Mouse (Mus musculus) ovary, postnatal 14 days (tissue): Measurements from ENCODE around the gene Arhgap22.

ENCODE experiments used
- DNase-seq: peaks from one replicate; pipeline ENCODE4 v3.0.0; 2022; ENCODE audit warnings: low spot score

The Arhgap22 gene

DNA sequence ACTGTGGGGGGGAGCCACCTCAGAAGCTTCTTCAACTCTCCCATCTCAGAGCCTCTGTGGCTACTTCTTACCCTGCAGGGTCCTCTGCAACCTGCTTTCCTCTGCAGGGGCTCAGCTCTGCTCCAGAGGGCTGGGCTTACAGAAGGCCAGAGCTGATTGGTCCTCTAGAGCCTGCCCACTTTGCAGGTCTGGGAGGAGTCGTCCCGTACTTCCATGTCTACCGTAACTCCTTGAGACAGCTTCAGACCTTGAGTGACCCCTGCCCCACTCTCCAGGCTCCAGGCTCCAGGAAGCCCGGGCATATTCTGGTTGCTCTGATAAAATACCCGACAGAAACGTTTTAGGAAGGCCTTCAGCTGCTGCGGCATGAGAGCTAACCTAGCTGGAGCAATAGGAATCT is 156.2 kb downstream of the Arhgap22 start:
- DNase-seq: no peak

- peak; percentile 47 for DNase-seq
Measured at GRCm38 (mm10) chr14:33371248-33371647, 157.4 kb downstream of the Arhgap22 start.

GRCm38 (mm10) chr14:33373271-33373670 is 159.4 kb downstream of the Arhgap22 start:
- no peak for DNase-seq

DNA sequence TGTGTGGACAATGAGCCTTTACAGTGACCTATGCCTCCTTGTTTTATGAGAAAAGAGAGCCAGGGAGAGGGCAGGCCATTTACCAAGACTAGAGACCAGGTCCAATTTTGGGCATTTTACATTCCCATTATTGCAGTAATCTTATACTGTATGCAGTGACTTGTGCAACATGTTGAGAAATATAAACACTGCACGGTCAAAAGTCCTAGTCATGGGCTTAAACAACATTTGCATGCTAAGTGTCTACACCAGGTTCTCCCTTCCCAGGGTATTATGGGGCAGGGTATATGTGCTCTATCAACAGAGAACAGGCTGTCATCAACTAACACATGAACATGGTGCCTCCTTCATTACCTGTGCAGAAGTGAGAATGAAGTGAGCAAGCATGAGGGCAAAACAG is 160.3 kb downstream of the Arhgap22 start:
- DNase-seq: no peak

DNA sequence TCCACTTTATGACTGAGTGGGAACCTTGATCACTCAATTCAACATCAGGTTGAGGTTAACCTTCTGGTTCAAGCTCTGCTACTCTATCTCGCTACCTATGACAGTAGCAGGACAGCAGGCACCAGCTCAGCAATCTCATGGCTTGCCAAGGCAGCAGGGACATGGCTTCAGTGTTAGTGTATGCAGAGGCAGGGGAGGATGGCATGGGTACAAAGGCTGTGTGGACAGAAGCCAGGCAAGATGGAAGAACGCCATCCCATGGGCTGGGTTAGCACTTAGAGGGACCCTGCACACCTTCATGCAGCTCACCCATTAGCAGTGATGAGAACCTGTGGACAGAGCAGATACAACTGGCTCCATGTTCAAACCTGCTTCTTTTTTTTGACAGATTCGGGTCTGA is 163.4 kb downstream of the Arhgap22 start:
- DNase-seq: no peak

GRCm38 (mm10) chr14:33378723-33379122 is 164.9 kb downstream of the Arhgap22 start:
- DNase-seq: no peak

DNA sequence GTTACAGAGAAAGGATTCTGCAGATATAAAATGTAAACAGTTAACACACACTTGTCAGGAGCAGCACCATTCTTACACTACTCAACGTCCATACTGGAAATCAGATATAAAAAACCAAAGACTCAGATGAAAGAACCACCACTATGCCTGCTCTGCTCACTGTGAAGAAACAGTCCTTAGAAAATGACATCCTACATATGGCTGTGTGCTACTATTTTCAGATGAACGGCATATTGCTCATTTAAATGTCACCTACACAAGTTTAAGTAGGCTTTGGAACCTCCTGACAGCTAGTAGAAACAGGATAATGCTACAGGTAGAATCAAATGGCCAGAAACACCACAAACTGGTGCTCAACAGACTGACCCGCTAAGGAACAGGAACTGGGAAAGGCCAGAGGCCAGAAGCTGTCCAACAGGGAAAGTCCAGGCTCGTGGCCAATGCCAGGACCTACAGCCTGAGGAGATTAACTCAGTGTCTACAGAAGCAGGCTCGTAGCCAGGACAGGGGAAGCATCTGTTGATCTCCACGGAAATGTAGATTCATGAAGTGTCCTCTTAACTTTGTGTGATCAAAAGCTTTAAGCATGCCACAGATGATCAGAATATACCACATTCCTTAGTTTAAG is 167.1 kb downstream of the Arhgap22 start:
- DNase-seq: no peak

DNA sequence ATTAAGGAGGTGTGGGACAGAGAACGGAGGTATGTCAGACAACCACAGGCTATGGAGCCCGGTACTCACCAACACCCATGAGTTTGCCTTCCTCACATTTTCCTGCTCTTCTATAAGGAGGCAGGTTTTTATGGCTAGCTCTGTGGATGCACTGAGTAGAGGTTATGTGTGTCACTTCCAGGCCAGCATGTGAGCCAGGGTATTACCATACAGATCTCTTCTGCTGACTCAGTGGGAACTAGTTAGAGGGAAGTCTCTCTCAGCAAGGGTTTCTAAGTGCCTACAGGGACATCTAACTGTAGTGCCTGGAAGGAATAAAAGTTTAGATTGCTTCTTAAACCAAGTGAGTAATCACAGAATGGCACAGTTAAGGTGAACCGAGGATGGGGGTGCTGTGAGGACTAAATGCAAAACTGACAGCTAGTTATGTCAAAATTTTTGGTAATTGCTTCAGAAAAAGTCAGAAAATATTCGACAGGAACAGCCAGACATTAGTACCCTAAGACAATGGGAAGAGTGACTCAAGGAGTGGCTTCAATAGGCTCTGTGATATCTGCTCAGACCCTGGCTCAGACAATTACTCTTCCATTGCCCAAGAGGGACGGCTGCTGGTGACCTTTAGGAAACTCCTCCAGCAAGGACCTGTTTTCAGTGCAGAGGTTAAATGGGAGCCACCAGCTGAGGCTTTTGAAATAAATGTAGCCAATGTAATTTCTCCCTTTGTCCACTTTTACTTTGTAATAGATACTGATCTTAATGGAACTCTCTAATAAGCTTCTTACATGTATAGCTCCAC is 184.4 kb downstream of the Arhgap22 start:
- no peak for DNase-seq

DNA sequence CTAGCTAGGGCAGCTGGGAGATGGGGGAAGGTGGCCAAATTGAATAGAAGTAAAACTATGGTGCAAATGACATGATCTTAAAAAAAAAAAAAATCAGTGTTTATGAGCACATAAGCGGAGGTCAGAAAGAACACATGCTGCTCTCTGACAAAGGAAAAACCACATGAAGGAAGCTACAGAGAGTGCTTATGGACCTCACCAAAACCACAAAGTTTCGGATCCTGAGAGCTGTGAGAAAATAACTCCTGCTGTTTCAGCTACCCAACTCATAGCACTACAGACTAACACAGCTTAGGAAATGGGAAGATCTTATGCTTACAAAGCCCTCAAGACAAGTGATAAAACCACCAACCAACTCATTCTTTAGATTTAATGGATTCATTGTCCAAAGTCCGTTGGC is 186.2 kb downstream of the Arhgap22 start:
- no peak for DNase-seq

DNA sequence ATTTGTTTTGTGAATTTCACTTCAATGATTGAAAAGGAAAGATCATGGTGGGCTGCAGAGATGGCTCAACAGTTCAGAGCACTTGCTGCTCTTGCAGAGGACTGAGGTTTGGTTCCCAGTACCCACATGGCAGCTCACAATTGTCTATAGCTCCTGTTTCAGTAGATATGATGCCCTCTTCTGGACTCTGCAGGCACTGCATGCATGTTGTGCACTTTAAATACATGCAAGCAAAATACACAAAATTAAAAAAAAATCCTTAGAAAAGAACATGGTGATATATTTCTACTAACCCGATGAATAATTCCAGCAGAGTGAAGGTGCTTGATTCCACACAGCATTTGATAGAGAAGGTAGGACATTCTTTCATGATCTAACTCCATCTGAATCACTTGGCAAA is 188.5 kb downstream of the Arhgap22 start:
- DNase-seq: no peak

DNA sequence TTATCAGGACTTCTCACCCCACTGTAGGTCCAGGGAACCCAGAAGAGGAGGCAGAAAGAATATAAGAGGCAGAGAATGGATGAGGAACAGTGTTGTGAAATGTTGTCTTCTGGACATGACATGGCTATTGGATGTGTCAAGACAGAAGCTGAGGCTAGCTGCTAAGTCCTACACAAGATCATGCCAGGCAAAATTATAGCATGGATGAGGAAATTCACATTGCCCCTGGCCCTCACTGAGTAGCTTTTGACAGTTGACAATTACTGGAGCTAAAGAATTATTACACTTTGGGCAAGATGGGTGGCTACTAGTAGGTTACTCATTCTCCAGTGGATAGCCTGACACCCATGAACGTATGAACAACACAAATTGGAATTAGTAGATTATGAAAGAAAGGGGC is 201.9 kb downstream of the Arhgap22 start:
- no peak for DNase-seq

DNA sequence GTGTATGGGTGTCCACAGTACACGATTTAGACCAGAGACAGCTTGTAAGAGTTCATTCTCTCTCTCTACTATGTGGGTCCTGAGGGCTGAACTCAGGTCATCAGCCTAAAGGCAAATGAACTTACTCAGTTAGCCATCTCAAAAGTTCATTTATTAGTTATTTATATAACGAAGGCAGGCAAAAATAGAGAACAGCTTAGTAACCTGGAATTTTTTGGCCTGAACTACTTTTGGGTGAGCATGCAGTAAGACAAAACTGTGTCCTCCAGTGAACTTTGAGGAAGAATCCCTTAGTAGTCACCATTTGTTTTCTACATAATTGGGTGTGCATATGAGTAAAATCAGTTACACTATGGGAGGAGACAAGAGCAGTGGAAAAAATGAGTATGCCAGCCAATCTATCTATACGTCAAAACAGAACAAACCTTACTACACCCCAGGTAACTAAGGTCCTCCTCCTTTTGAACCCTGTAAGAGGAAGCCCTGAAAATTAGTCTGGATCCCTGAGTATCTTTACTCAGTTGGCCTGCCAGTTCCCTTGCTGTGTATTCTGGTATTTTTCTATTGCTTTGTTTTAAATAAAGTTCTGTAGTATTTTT is 204.6 kb downstream of the Arhgap22 start:
- DNase-seq: no peak
